Mouse (Mus musculus) erythroid progenitor cell, adult 5-6 weeks (primary cell): ENCODE results near the gene Cyp20a1. TPM values are rescaled to one million over a fixed set of nuclear protein-coding genes. Genes with fewer than 3 reads are reported as not detected.

ENCODE experiments used
- total RNA-seq, 2 experiments: library from RNA; stranded (forward) in 1 of 2; stranded (reverse) in 1 of 2; fragments of 150-400 nt in 1 of 2; fragments of 186-747, 209-891 nt in 1 of 2; gene quantifications; 2 replicates each; pipeline versions ENCODE4 v1.2.3 to v1.2.4; 2015 to 2017; ENCODE audit warnings: low replicate concordance in 2 of 2

The Cyp20a1 gene
- total RNA-seq, 2 experiments from 2014 or later: 1.7 to 7.4 TPM

Other genes with a start within 250 kb of the Cyp20a1 start
- gene Carf, start 245.1 kb upstream of the Cyp20a1 start, total RNA-seq (2015; ENCODE audit: low replicate concordance): 2.5 and 7.2 TPM in 2 replicates
- 3.0 and 6.0 TPM in 2 replicates for gene Carf, start 245.1 kb upstream of the Cyp20a1 start, total RNA-seq (2017; ENCODE audit: low replicate concordance)
- 7.6 and 14.3 TPM in 2 replicates for gene Wdr12, start 244.7 kb upstream of the Cyp20a1 start, total RNA-seq (2015; ENCODE audit: low replicate concordance)
- 8.5 and 14.1 TPM in 2 replicates for gene Wdr12, start 244.7 kb upstream of the Cyp20a1 start, total RNA-seq (2017; ENCODE audit: low replicate concordance)
- gene Nbeal1, start 162.7 kb upstream of the Cyp20a1 start, total RNA-seq (2015; ENCODE audit: low replicate concordance): 4.6 and 5.4 TPM in 2 replicates
- 2.4 and 5.8 TPM in 2 replicates for gene Nbeal1, start 162.7 kb upstream of the Cyp20a1 start, total RNA-seq (2017; ENCODE audit: low replicate concordance)
- gene Abi2, start 66.3 kb downstream of the Cyp20a1 start, total RNA-seq (2015; ENCODE audit: low replicate concordance): 0.42 and 2.2 TPM in 2 replicates
- gene Abi2, start 66.3 kb downstream of the Cyp20a1 start, total RNA-seq (2017; ENCODE audit: low replicate concordance): 1.5 and 1.8 TPM in 2 replicates
- 0.36 and 4.2 TPM in 2 replicates for gene Raph1, start 223.8 kb downstream of the Cyp20a1 start, total RNA-seq (2015; ENCODE audit: low replicate concordance)
- gene Raph1, start 223.8 kb downstream of the Cyp20a1 start, total RNA-seq (2017; ENCODE audit: low replicate concordance): 0.91 and 1.2 TPM in 2 replicates